Mouse (Mus musculus): ENCODE measurements around the gene Nck2. TPM values are rescaled to one million over a fixed set of nuclear protein-coding genes. Genes with fewer than 3 reads are reported as not detected.

The Nck2 gene
- polyA plus RNA-seq, 1 experiment from 2014 or later, result 35.9 TPM

DNA sequence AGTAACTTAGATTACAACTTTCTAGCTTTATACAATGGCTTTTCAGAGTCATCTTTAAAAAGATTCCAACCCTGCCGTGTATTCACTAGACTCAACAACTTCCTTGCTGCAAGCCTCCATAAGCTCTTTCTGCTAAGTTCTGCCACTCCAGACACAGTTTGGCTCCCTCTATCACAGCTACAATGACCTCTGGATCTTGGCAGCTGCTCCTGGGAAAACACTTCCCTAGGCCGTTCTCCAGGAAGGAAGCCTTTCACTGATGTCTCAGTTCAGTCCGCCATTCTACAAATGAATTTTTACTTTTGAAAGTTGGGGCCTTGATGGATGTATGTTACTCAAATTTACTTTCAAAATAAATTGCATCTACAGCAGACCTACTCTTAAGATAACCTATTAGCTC, 133.0 kb downstream of the Nck2 start:
- H3K27ac ChIP-seq, result no peak overlapping the region
- no peaks in the 10 kb centered on the region for H3K27me3 ChIP-seq
- H3K36me3 ChIP-seq, result no peaks in the 10 kb centered on the region
- no peak overlapping the region for H3K4me3 ChIP-seq
- H3K4me1 ChIP-seq, result peaks cover 3% of the 10 kb centered on the region; the same call in 1 of the 2 replicates
- WGBS, result 80% methylated on average over 3 of the region's 3 CpGs
- no peak for ATAC-seq (ENCODE audit: insufficient number of reproducible peaks, low FRiP score, low TSS enrichment, low read depth)
- H3K9ac ChIP-seq, result no peak overlapping the region
- no peaks in the 10 kb centered on the region for H3K9me3 ChIP-seq
- H3K4me2 ChIP-seq, result no peak overlapping the region

- no peak overlapping the region for H3K9ac ChIP-seq
- 62% methylated on average over 1 of the region's 1 CpGs for WGBS
- H3K4me1 ChIP-seq, result no peaks in the 10 kb centered on the region
- H3K4me2 ChIP-seq, result no peak overlapping the region
- H3K4me3 ChIP-seq, result no peak overlapping the region
- no peaks in the 10 kb centered on the region for H3K27me3 ChIP-seq
- no peaks in the 10 kb centered on the region for H3K9me3 ChIP-seq
- H3K36me3 ChIP-seq, result no peaks in the 10 kb centered on the region
- H3K27ac ChIP-seq, result 0 out of 2 replicates have a peak overlapping the region, but pooled peaks have one; percentile 22
- no peak for ATAC-seq (ENCODE audit: insufficient number of reproducible peaks, low FRiP score, low TSS enrichment, low read depth)
These were observed 139.2 kb downstream of the Nck2 start for GRCm38 (mm10) chr1:43583564-43583963.

- Histone ChIP-seq H3K27ac (no peak overlapping the region), H3K4me3 (no peak overlapping the region), H3K27me3 (no peaks in the 10 kb centered on the region), H3K4me2 (no peak overlapping the region), H3K9ac (no peak overlapping the region), H3K9me3 (no peaks in the 10 kb centered on the region), H3K36me3 (no peaks in the 10 kb centered on the region), H3K4me1 (0 out of 2 replicates have a peak, but pooled peaks cover 3% of the 10 kb centered on the region)
- ATAC-seq (ENCODE audit: insufficient number of reproducible peaks, low FRiP score, low TSS enrichment, low read depth), result no peak
- 93% methylated on average over 1 of the region's 1 CpGs for WGBS
These were observed 144.6 kb downstream of the Nck2 start for GRCm38 (mm10) chr1:43589001-43589400.

- Histone ChIP-seq H3K27me3 (no peaks in the 10 kb centered on the region), H3K4me3 (no peak overlapping the region), H3K9me3 (no peaks in the 10 kb centered on the region), H3K36me3 (no peaks in the 10 kb centered on the region), H3K9ac (no peak overlapping the region), H3K4me2 (no peak overlapping the region), H3K27ac (no peak overlapping the region), H3K4me1 (peaks cover 3% of the 10 kb centered on the region)
- no peak for ATAC-seq (ENCODE audit: insufficient number of reproducible peaks, low FRiP score, low TSS enrichment, low read depth)
- WGBS, result 64% methylated on average over 2 of the region's 2 CpGs
These were observed 145.5 kb downstream of the Nck2 start for GRCm38 (mm10) chr1:43589910-43590309.

DNA sequence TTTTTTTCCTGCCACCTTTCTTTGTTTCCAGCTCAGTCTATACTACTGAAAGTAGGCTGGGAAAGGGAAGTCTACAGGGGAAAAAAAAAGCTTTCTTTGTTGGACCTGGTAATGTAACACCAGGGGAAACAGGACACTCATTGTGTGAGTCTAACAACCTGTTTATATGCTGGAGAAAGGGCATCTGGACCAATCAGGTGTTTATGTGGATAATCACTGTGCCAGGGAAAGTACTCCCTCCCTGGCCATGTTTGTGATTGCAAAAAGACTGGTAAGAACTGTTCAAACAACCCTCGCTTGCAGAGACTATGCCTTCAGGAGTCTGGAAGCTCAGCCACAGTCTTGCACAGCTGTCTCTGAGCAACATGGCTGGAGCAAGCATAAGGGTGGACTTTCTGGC, 146.3 kb downstream of the Nck2 start:
- Histone ChIP-seq H3K4me3 (no peak overlapping the region), H3K27me3 (no peaks in the 10 kb centered on the region), H3K36me3 (no peaks in the 10 kb centered on the region), H3K9ac (no peak overlapping the region), H3K4me1 (peaks cover 6% of the 10 kb centered on the region), H3K27ac (no peak overlapping the region), H3K9me3 (no peaks in the 10 kb centered on the region), H3K4me2 (no peak overlapping the region)
- no peak for ATAC-seq (ENCODE audit: insufficient number of reproducible peaks, low FRiP score, low TSS enrichment, low read depth)
- 47% methylated on average over 1 of the region's 1 CpGs for WGBS

DNA sequence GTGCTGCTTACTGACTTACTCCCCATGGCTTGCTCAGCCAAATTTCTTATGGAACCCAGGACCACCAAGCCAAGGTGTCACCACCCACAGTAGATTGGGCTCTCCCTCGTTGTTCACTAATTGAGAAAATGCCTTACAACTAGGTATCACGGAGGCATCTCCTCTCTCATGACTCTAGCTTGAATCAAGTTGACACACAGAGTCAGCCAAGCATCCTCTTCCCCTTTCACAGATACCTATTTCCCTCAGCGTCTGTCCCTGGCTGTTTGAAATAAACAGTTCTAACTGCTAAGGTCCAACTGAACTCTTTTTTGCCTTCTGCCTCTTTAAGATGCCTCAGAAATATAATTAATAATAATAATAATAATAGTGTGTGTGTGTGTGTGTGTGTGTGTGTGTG, 148.7 kb downstream of the Nck2 start:
- H3K9me3 ChIP-seq, result no peaks in the 10 kb centered on the region
- no peak for ATAC-seq (ENCODE audit: insufficient number of reproducible peaks, low FRiP score, low TSS enrichment, low read depth)
- no peaks in the 10 kb centered on the region for H3K36me3 ChIP-seq
- H3K4me3 ChIP-seq, result no peak overlapping the region
- H3K4me2 ChIP-seq, result no peak overlapping the region
- 80% methylated on average over 3 of the region's 3 CpGs for WGBS
- H3K27ac ChIP-seq, result no peak overlapping the region
- no peak overlapping the region for H3K9ac ChIP-seq
- peaks cover 6% of the 10 kb centered on the region for H3K4me1 ChIP-seq
- no peaks in the 10 kb centered on the region for H3K27me3 ChIP-seq

GRCm38 (mm10) chr1:43594738-43595137, 150.4 kb downstream of the Nck2 start:
- no peak for ATAC-seq (ENCODE audit: insufficient number of reproducible peaks, low FRiP score, low TSS enrichment, low read depth)
- H3K4me1 ChIP-seq, result peaks cover 6% of the 10 kb centered on the region
- no peak overlapping the region for H3K9ac ChIP-seq
- 52% methylated on average over 4 of the region's 4 CpGs for WGBS
- no peaks in the 10 kb centered on the region for H3K9me3 ChIP-seq
- no peaks in the 10 kb centered on the region for H3K36me3 ChIP-seq
- no peak overlapping the region for H3K27ac ChIP-seq
- no peak overlapping the region for H3K4me2 ChIP-seq
- no peak overlapping the region for H3K4me3 ChIP-seq
- H3K27me3 ChIP-seq, result no peaks in the 10 kb centered on the region

DNA sequence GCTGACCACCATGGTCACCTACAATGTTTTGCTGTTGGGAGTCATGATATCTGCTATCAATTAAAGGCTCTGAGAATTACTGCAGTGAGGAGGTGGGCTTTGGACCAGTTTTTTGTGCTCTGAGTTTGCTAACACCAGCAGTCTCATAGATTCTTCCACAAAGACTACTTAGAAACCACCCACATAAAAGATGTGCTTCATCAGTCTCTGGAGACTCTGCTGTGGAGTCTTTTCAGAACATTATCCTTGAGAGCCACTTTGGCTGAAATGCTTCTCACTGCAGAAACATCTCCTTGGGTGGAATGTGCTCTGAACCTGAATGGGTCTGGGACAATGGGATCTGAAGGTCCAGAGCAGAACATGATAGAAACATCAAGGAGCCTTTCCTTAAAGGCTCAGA, 153.4 kb downstream of the Nck2 start:
- no peak overlapping the region for H3K27ac ChIP-seq
- H3K27me3 ChIP-seq, result no peaks in the 10 kb centered on the region
- H3K9ac ChIP-seq, result no peak overlapping the region
- H3K9me3 ChIP-seq, result 0 out of 2 replicates have a peak, but pooled peaks cover 3% of the 10 kb centered on the region
- no peak overlapping the region for H3K4me2 ChIP-seq
- no peak overlapping the region for H3K4me3 ChIP-seq
- H3K4me1 ChIP-seq, result peaks cover 3% of the 10 kb centered on the region
- H3K36me3 ChIP-seq, result no peaks in the 10 kb centered on the region
- ATAC-seq (ENCODE audit: insufficient number of reproducible peaks, low FRiP score, low TSS enrichment, low read depth), result no peak

- Histone ChIP-seq H3K27ac (no peak overlapping the region), H3K9me3 (0 out of 2 replicates have a peak, but pooled peaks cover 3% of the 10 kb centered on the region), H3K27me3 (no peaks in the 10 kb centered on the region), H3K4me1 (peaks cover 3% of the 10 kb centered on the region), H3K4me3 (no peak overlapping the region), H3K36me3 (no peaks in the 10 kb centered on the region), H3K4me2 (no peak overlapping the region), H3K9ac (no peak overlapping the region)
- ATAC-seq (ENCODE audit: insufficient number of reproducible peaks, low FRiP score, low TSS enrichment, low read depth), result no peak
These were observed 155.1 kb downstream of the Nck2 start for GRCm38 (mm10) chr1:43599483-43599882.

- 44% methylated on average over 8 of the region's 8 CpGs for WGBS
- ATAC-seq (ENCODE audit: insufficient number of reproducible peaks, low FRiP score, low TSS enrichment, low read depth), result no peak
- no peak overlapping the region for H3K27ac ChIP-seq
These were observed 156.7 kb downstream of the Nck2 start for GRCm38 (mm10) chr1:43601054-43601453.

GRCm38 (mm10) chr1:43615948-43616347, 171.6 kb downstream of the Nck2 start:
- Histone ChIP-seq H3K27me3 (no peaks in the 10 kb centered on the region), H3K4me3 (no peak overlapping the region), H3K9ac (no peak overlapping the region), H3K4me1 (no peaks in the 10 kb centered on the region), H3K36me3 (no peaks in the 10 kb centered on the region), H3K9me3 (no peaks in the 10 kb centered on the region), H3K27ac (no peak overlapping the region), H3K4me2 (no peak overlapping the region)
- ATAC-seq (ENCODE audit: insufficient number of reproducible peaks, low FRiP score, low TSS enrichment, low read depth), result no peak
- WGBS, result 65% methylated on average over 4 of the region's 4 CpGs

More at GRCm38 (mm10) chr1:43601054-43601453, 156.7 kb downstream of the Nck2 start:
- Histone ChIP-seq H3K9ac (no peak overlapping the region), H3K4me3 (no peak overlapping the region), H3K4me2 (no peak overlapping the region), H3K4me1 (no peaks in the 10 kb centered on the region), H3K27me3 (no peaks in the 10 kb centered on the region), H3K9me3 (0 out of 2 replicates have a peak, but pooled peaks cover 3% of the 10 kb centered on the region), H3K36me3 (no peaks in the 10 kb centered on the region)

Measured in limb, embryonic 15.5 days (tissue).